Mouse (Mus musculus): ENCODE data around the gene Nbas. TPM values are rescaled to one million over a fixed set of nuclear protein-coding genes. Genes with fewer than 3 reads are reported as not detected.
A peak's percentile ranks its signal among the peaks of the same experiment; 100 is the strongest.

Gene Nbas
- polyA plus RNA-seq, 1 experiment from 2014 or later = 11.4 TPM

DNA sequence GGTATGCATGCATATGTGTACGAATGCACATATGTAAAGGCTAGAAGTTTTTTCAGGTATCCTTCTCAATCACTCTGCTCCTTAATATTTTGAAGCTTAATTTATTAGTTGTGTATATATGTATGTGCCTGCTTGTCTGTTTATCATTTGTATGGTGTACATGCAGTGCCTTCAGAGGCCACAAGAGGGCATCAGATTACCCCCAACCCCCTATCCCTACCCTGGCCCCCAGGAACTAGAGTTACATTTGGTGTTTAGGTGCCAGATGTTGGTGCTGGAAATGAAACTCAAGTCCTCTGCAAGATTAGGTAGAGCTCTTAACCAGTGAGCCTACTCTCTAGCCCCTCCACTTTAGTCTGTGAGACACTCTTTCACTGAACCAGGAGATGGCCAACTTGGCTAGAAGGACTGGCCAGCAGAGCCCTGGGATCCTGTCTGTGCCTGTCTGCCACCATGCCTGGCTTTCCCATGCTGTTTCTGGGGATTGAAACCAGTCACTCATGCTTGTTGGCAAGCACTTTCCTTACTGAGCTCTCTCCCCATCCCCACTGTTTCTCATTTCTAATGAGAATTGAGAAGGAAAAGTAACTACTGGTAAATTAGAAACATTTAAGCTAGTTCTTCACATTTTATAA lies 263.9 kb downstream of the Nbas start:
- Histone ChIP-seq H3K9me3 (replicated peaks; ENCODE audit: control insufficient read depth, low read length) (no peaks in the 10 kb centered on the region), H3K36me3 (ENCODE audit: control insufficient read depth, insufficient read depth, low read length) (no peaks in the 10 kb centered on the region), H3K27me3 (ENCODE audit: control insufficient read depth, insufficient read depth, low read length) (no peaks in the 10 kb centered on the region), H3K4me1 (ENCODE audit: control insufficient read depth, insufficient read depth, low read length) (no peaks in the 10 kb centered on the region), H3K27ac (ENCODE audit: low read depth, low read length) (no peak overlapping the region), H3K4me2 (no peak overlapping the region), H3K9ac (ENCODE audit: low read depth, low read length) (no peak overlapping the region), H3K4me3 (ENCODE audit: low read depth, low read length) (no peak overlapping the region)
- WGBS (ENCODE audit: insufficient replicate concordance) = 67% methylated on average over 1 of the region's 1 CpGs
- no peak for ATAC-seq (replicated peaks; ENCODE audit: insufficient number of reproducible peaks, low FRiP score, low TSS enrichment)

DNA sequence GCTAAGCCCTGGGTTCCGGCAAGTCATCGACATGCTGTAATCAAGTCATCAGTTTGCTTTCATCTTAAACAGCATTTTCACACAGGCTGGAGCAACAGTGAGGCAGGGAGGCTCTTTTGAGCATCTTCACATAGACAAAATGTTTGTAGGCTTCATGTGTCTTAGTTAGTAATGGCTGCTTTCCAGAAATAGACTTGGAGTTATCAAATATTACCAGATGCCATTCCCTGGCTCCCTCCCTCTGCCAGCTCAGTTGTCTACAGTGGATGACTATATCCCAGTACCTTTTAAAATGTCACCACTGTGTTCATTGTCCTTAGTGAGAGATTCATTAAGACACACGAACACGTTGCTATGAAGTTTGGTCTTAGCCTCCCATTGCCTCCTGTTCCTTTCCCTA lies 270.2 kb downstream of the Nbas start:
- no peaks in the 10 kb centered on the region for H3K27me3 ChIP-seq (ENCODE audit: control insufficient read depth, insufficient read depth, low read length)
- H3K4me2 ChIP-seq = no peak overlapping the region
- H3K4me1 ChIP-seq (ENCODE audit: control insufficient read depth, insufficient read depth, low read length) = no peaks in the 10 kb centered on the region
- H3K36me3 ChIP-seq (ENCODE audit: control insufficient read depth, insufficient read depth, low read length) = no peaks in the 10 kb centered on the region
- no peaks in the 10 kb centered on the region for H3K9me3 ChIP-seq (replicated peaks; ENCODE audit: control insufficient read depth, low read length)
- H3K4me3 ChIP-seq (ENCODE audit: low read depth, low read length) = no peak overlapping the region
- H3K9ac ChIP-seq (ENCODE audit: low read depth, low read length) = no peak overlapping the region
- no peak overlapping the region for H3K27ac ChIP-seq (ENCODE audit: low read depth, low read length)
- WGBS (ENCODE audit: insufficient replicate concordance) = 87% methylated on average over 4 of the region's 4 CpGs
- no peak for ATAC-seq (replicated peaks; ENCODE audit: insufficient number of reproducible peaks, low FRiP score, low TSS enrichment)

DNA sequence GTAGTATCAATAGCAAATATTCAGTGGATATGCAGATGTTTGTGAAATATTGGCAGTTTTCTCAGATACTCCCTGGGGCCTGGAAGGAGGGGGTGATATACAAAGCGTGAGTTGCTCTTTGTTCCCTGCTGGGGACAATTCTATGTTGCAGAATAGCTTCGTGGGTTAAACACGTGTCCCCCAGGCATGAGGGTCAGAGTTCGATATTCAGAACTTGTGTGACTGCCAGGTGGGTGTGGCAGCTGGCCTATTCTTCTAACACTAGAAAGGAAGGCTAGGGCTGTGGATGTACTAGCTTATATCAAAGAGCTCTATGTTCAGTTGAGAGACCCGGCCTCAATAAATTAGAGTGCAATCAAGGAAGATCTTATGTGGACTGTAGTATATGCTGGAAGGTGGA lies 274.9 kb downstream of the Nbas start:
- no peaks in the 10 kb centered on the region for H3K4me1 ChIP-seq (ENCODE audit: control insufficient read depth, insufficient read depth, low read length)
- no peak for ATAC-seq (replicated peaks; ENCODE audit: insufficient number of reproducible peaks, low FRiP score, low TSS enrichment)
- no peaks in the 10 kb centered on the region for H3K9me3 ChIP-seq (replicated peaks; ENCODE audit: control insufficient read depth, low read length)
- H3K27me3 ChIP-seq (ENCODE audit: control insufficient read depth, insufficient read depth, low read length) = no peaks in the 10 kb centered on the region
- WGBS (ENCODE audit: insufficient replicate concordance) = 79% methylated on average over 5 of the region's 5 CpGs
- no peak overlapping the region for H3K27ac ChIP-seq (ENCODE audit: low read depth, low read length)
- H3K36me3 ChIP-seq (ENCODE audit: control insufficient read depth, insufficient read depth, low read length) = no peaks in the 10 kb centered on the region
- H3K4me2 ChIP-seq = no peak overlapping the region
- H3K9ac ChIP-seq (ENCODE audit: low read depth, low read length) = no peak overlapping the region
- no peak overlapping the region for H3K4me3 ChIP-seq (ENCODE audit: low read depth, low read length)

DNA sequence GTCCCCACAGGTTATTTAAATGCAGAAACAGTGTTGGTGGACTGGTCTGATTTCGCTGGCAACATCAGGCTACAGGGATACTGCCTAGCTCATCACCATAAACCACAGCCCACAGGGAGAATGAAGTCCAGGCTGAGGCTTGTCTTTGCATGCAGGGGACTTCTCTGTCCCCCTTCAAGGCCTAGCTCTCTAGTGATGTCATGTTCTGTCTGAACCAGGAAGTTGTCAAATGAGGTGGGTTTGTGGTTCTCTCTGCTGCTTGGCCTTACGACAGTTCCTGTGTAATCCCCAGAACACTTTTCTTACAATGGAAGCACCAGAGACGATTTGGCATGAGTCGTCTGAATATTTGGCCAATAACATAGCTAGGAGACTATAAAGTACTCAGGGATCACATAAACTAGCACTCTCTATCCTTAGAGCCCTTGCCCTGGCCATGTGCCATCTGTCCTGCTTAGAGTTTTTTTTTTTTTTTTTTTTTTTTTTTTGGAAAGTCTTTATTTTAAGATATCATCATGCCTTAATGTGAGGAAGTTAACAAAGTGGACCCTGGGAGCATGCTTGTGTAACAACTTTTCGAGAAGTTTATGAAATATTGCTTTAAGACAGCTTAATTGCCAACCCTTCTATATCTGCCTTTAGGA lies 294.8 kb downstream of the Nbas start:
- H3K4me2 ChIP-seq = no peak overlapping the region
- no peak overlapping the region for H3K27ac ChIP-seq (ENCODE audit: low read depth, low read length)
- H3K9me3 ChIP-seq (replicated peaks; ENCODE audit: control insufficient read depth, low read length) = no peaks in the 10 kb centered on the region
- H3K27me3 ChIP-seq (ENCODE audit: control insufficient read depth, insufficient read depth, low read length) = no peaks in the 10 kb centered on the region
- H3K9ac ChIP-seq (ENCODE audit: low read depth, low read length) = no peak overlapping the region
- H3K36me3 ChIP-seq (ENCODE audit: control insufficient read depth, insufficient read depth, low read length) = no peaks in the 10 kb centered on the region
- no peak overlapping the region for H3K4me3 ChIP-seq (ENCODE audit: low read depth, low read length)
- WGBS (ENCODE audit: insufficient replicate concordance) = 81% methylated on average over 5 of the region's 5 CpGs
- no peaks in the 10 kb centered on the region for H3K4me1 ChIP-seq (ENCODE audit: control insufficient read depth, insufficient read depth, low read length)
- no peak for ATAC-seq (replicated peaks; ENCODE audit: insufficient number of reproducible peaks, low FRiP score, low TSS enrichment)

DNA sequence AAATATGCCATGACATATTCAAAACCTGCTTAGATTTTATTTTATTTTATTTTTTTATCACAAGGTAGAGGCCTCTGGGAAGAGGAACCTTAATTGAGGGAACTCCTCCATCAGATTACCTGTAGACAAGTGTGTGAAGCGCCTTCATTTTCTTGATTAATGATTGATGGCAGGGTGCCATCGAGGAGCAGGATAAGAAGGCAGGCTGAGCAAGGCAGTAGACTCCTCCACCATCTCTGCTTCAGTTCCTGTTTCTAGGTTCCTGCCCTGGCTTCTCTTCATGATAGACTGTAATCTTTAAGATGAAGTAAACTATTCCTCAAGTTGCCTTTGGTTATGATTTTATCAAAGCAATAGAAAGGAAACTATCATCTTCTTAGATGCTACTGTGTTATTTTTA lies 295.4 kb downstream of the Nbas start:
- no peak for ATAC-seq (replicated peaks; ENCODE audit: insufficient number of reproducible peaks, low FRiP score, low TSS enrichment)
- H3K9me3 ChIP-seq (replicated peaks; ENCODE audit: control insufficient read depth, low read length) = no peaks in the 10 kb centered on the region
- H3K9ac ChIP-seq (ENCODE audit: low read depth, low read length) = no peak overlapping the region
- H3K27ac ChIP-seq (ENCODE audit: low read depth, low read length) = no peak overlapping the region
- H3K4me3 ChIP-seq (ENCODE audit: low read depth, low read length) = no peak overlapping the region
- no peaks in the 10 kb centered on the region for H3K4me1 ChIP-seq (ENCODE audit: control insufficient read depth, insufficient read depth, low read length)
- 91% methylated on average over 2 of the region's 2 CpGs for WGBS (ENCODE audit: insufficient replicate concordance)
- no peaks in the 10 kb centered on the region for H3K27me3 ChIP-seq (ENCODE audit: control insufficient read depth, insufficient read depth, low read length)
- H3K36me3 ChIP-seq (ENCODE audit: control insufficient read depth, insufficient read depth, low read length) = no peaks in the 10 kb centered on the region
- H3K4me2 ChIP-seq = no peak overlapping the region

DNA sequence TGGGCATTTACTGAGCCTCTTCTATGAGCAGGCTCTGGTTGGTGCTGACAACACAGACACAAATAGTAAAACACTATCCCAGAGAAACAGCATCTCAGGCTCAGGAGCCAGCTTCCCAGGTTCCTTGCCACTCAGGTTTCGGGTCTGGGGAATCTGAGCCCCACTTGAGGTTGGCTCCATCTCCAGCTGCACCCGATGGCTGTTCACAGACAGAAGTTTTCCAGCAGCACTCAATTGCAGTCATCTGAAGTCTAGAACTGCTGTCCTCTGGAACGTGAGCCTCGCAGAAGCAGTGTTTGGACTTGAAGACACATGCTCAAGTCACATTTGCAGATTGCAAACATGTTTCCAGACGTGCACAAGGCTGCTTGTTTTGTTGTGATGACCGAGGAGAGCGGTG lies 297.5 kb downstream of the Nbas start:
- Histone ChIP-seq H3K36me3 (ENCODE audit: control insufficient read depth, insufficient read depth, low read length) (no peaks in the 10 kb centered on the region), H3K9ac (ENCODE audit: low read depth, low read length) (no peak overlapping the region), H3K27ac (ENCODE audit: low read depth, low read length) (no peak overlapping the region), H3K9me3 (replicated peaks; ENCODE audit: control insufficient read depth, low read length) (no peaks in the 10 kb centered on the region), H3K27me3 (ENCODE audit: control insufficient read depth, insufficient read depth, low read length) (no peaks in the 10 kb centered on the region), H3K4me1 (ENCODE audit: control insufficient read depth, insufficient read depth, low read length) (no peaks in the 10 kb centered on the region), H3K4me3 (ENCODE audit: low read depth, low read length) (no peak overlapping the region), H3K4me2 (no peak overlapping the region)
- no peak for ATAC-seq (replicated peaks; ENCODE audit: insufficient number of reproducible peaks, low FRiP score, low TSS enrichment)
- 82% methylated on average over 7 of the region's 7 CpGs for WGBS (ENCODE audit: insufficient replicate concordance)

DNA sequence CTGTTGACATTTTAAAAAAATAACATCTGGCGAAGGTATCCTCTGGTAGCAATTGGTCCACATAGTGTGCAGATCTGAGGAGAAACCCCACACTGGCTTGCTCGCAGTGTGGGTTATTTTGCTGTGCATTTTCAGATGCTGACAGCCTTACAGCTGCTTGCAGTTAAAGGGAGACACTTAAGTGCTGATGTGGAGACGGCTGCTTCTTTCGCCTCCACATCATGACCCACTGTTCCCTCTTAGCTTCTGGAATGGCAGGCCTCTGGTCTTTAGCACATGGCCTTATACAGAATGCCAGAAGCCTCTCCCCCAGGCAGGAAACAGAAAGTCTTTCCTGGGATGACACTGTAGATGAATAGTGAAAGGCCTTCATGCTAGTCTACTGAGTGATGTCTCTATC lies 306.2 kb downstream of the Nbas start:
- H3K9ac ChIP-seq (ENCODE audit: low read depth, low read length) = no peak overlapping the region
- WGBS (ENCODE audit: insufficient replicate concordance) = 68% methylated on average over 4 of the region's 4 CpGs
- no peaks in the 10 kb centered on the region for H3K27me3 ChIP-seq (ENCODE audit: control insufficient read depth, insufficient read depth, low read length)
- H3K4me2 ChIP-seq = no peak overlapping the region
- no peaks in the 10 kb centered on the region for H3K36me3 ChIP-seq (ENCODE audit: control insufficient read depth, insufficient read depth, low read length)
- no peak overlapping the region for H3K4me3 ChIP-seq (ENCODE audit: low read depth, low read length)
- 0 out of 2 replicates have a peak overlapping the region, but pooled peaks have one; percentile 35 for H3K27ac ChIP-seq (ENCODE audit: low read depth, low read length)
- peak; percentile 22; the same call in 1 of the 2 replicates for ATAC-seq (replicated peaks; ENCODE audit: insufficient number of reproducible peaks, low FRiP score, low TSS enrichment)
- 0 out of 2 replicates have a peak, but pooled peaks cover 5% of the 10 kb centered on the region for H3K4me1 ChIP-seq (ENCODE audit: control insufficient read depth, insufficient read depth, low read length)
- H3K9me3 ChIP-seq (replicated peaks; ENCODE audit: control insufficient read depth, low read length) = no peaks in the 10 kb centered on the region

DNA sequence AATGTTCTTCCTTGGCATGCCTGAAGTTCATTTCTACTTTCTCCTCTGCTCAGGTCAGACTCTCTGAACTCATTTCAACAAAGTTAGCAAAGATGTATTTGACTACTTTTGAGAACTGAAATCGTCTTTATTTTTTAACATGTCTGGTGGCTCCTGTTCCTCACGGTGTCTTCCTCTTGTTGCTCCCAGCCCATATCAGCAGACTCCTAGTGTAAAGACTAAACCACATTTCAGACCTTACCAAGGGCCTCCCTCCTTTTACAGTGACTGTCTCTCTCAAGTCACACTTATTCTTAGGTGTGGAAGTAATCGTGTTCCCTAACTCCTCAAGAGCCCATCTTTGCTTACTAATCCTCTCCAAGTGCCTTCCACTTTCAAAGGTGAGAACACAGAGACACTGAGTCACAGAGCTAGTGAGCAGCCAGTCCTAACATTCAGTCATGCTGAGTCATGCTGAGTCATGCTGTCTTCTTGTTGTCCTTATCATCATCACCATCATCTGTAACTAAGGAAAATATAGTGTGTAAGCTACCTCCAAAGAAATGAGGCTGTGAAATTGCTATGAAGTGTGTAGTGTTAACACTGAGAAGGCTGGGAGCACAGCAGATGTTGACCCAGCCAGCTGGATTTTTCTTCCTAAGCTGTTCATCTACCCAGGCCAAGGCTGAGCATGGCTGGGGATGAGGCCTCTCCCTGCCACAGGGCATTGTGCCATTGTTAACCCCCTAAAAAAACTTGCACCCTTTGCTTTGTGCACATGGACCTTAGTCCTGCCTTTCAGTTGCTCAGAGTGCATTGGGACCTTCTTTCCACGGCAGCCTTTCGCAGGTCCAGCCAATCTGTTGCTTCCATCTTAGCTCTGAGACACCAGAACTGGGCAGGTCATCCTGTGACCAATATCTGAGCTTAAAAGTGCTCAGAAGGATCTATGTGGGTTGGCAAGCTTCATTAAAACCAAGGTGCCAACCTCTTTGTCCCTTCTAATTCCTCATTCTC lies 307.0 kb downstream of the Nbas start:
- Histone ChIP-seq H3K27me3 (ENCODE audit: control insufficient read depth, insufficient read depth, low read length) (no peaks in the 10 kb centered on the region), H3K9ac (ENCODE audit: low read depth, low read length) (no peak overlapping the region), H3K4me2 (no peak overlapping the region), H3K36me3 (ENCODE audit: control insufficient read depth, insufficient read depth, low read length) (no peaks in the 10 kb centered on the region), H3K4me1 (ENCODE audit: control insufficient read depth, insufficient read depth, low read length) (0 out of 2 replicates have a peak, but pooled peaks cover 5% of the 10 kb centered on the region), H3K4me3 (ENCODE audit: low read depth, low read length) (no peak overlapping the region), H3K27ac (ENCODE audit: low read depth, low read length) (peak overlapping the region; percentile 35; the same call in 1 of the 2 replicates), H3K9me3 (replicated peaks; ENCODE audit: control insufficient read depth, low read length) (no peaks in the 10 kb centered on the region)
- ATAC-seq (replicated peaks; ENCODE audit: insufficient number of reproducible peaks, low FRiP score, low TSS enrichment) = peak; percentile 79
- WGBS (ENCODE audit: insufficient replicate concordance) = 82% methylated on average over 5 of the region's 5 CpGs
